Mouse (Mus musculus) regulatory T cell (primary cell): ENCODE data around the gene Gm1673.
"Not testable (repeated sequence)": the region's sequence is repeated elsewhere in the genome, so short reads cannot be mapped to it uniquely, and the experiment has no call there.

Experiments used
- in situ Hi-C: fragments of 300-600 bp; cut with MboI, MseI; formaldehyde crosslinking; loops from one replicate; pipeline ENCODE4 v1.15.1; 2025; ENCODE audit warnings: high pct_unique_total_duplicates

Gene Gm1673

DNA sequence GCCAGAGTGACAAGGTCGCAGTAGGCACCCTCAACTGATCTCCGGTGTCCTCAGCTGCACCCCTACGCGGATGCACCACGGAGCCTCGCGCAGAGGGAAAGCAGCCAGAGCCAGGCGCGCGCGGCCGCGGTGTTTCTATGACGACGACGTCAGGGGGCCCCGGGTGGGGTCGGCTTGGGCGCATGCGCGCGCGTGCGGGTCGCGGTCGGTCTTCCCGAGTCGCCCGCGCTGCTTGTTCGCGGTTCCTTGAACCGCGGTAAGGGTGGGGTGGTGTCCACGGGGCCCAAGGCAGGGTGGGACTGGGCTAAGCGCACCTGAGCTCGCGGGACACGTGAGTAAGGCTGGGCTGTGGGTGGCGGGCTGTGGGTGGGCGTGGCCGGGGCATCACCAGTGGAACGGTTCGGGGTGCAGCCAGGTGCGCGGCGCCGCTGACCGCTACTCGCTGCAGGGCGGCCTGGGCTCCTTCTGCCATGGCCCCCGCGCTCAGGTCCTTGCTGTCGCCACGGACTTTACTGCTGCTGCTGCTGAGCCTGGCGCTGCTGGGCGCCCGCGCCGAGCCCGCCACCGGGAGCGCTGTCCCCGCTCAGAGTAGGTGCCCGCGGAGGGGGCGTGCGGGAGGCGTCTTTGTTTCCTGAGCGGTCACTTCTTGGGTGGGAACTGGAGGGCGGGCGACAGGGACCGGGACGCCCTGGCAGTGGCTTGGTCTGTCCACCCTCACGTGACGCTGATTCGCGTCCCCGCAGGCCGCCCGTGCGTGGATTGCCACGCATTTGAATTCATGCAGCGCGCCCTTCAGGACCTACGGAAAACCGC, at the start of gene Gm1673:
Gene Gm1673 (plus strand): TSS at position 125 of the 813 bp plus-strand sequence.
- in situ Hi-C loops: no loop called here

DNA sequence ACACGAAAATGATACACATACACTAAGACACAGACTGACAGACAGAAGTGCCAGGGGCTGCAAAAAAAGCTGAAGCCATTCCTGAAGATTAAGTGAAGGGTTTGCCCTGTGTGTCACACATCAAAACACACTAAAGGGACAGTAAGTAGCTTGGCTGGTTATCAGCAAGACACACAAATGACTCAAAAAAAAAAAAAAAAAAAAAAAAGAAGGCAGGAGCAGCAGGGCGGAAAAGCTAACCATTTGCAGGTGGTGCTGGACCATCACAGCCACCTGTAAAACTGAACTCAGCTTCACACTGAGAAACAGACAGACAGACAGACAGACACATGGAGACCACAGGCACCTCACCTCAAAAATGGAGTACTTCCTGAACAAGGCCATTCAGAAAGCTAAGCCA, 49.2 kb upstream of the Gm1673 start:
- in situ Hi-C loops: no loop called here

DNA sequence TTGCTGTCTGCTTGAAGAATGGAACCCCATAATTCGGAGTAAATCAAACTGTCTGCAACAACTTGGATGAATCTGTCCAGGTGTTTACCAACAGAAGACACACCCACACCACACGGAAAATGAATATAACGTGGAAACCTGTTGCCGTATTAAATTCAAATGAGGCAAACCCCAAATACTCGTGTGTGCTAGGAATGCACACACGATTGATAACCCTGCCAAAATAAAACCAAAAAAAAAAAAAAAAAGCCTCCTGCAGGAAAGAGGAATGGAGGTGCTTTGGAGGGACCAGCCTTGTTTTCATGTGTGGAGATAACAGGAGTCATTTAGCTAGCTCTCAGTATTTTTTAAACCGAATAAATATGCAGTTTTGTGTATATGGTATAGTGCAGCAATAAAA, 48.4 kb upstream of the Gm1673 start:
- in situ Hi-C loops: no loop called here

DNA sequence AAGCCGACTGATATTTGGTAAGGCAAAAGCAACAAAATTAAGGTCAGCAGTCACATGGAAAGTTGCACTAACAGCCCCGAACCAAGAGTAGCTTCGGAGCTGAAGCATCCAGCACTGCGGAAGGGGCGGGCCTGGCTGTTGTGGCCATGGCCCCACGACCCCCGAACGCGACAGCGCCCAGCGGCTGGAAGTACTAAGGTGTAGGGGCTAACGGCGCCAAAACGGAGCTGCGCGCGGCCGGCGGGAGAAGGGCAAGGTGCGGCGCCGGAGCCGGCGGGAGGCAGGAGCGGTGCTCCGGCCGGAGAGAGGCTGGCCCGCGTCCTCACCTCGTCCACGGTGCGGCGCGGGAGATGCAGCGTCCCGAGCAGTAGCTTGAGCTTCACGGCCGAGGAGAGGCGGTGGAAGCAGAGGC, 47.5 kb upstream of the Gm1673 start:
- in situ Hi-C loops: no loop called here

DNA sequence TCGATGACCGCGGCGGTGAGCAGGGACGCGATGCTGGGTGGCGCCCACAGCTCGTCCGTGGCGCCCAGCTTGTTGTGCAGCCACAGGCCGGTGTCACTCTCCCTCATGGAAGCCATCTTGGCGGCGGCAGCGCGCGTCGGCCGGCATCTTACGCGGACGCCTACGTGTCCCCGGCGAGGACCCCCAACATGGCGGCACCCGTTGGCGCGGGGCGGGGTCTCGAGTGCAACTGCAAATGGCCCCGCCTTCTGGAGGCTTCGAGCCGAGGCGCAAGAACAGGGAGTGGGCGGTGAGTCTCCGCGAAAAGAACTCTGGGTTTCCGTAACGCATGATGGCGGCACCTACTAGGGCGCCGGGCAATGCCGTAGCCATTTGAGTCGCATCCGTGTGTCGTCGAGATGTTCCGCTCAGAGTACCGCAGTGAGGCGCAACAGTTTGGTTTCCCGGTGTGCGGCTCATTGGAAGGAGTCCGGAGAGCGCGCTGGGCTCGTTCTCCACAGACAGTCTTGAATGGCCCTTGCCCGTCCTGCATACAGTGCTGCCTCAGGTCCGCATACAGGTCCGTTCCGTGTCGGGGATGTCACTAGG, 47.0 kb upstream of the Gm1673 start, which contains the start of gene Nelfa:
Gene Nelfa (minus strand): TSS at position 294 of the 588 bp plus-strand sequence.
- in situ Hi-C loops: no loop called here

DNA sequence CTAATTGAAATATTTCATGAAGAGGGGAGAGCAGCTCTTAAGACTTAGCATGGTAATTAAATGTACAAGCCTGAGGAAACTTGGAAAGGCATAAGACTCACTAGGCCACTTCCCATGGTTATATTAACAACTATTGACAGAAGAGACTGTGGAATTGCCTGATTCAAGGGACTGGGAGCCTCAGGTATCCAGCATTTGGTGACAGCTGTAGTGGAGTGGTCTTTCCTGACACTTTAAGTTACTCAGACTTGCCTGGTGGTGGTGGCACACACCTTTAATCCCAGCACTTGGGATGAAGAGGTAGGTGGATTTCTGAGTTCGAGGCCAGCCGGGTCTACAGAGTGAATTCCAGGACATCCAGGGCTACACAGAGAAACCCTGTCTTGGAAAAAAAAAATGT, 46.0 kb upstream of the Gm1673 start:
- in situ Hi-C loops: no loop called here

DNA sequence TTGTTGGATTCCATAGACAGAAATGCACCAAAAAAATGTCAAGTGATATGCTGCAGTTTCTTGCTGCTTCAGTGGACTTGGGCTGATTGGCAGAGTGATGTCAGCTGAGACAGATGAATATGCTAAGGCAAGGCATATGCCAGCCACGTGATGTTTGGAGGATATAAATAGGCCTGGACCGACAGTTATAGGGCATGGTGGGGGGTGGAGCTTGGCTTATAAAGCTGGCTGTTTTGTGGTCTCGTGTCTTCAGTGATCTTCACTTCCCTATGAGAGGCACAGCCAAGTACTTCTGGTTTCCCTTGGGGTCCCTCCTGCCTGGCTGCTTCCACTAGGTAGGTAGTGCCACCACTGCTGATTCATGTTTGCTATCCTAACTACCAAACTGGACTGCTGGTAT, 44.8 kb upstream of the Gm1673 start:
- in situ Hi-C loops: no loop called here

DNA sequence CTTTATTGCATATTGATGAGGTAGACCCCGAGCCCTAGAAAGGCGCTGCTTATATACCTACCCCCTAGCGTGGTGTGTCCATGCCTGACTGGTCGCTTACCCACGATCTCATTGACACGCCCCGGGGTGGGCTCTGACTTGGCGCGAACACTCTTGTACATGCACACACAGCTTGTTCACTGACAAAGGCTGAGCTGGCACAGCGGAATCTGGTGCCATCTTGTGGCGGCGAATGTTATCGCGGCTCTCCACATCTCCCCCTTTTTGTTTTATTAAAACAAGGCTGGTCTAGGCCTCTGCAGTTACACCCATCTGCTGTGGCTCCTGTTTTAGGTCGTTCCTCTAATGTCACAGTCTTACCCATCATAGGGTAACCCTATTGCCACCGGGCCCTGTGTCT, 36.2 kb upstream of the Gm1673 start:
- in situ Hi-C loops: not testable (repeated sequence)

DNA sequence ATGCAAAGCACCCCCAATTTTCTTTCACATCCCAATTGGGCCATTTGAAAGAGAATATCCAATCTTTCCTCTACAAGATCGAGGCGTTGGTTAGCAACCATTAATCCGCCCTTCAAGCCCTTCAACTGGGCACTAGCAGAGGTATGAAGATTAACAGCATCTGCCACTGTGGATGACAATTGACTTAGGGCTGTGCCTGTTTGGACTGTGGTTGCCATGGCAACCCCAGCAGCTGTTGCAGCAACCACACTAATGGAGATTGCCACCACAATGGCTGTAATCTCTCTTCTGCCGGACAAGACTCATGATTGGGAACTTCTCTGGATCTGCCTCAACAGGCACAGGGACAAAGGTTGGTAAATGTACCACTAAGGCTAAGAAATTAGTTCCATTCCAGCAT, 34.9 kb upstream of the Gm1673 start:
- in situ Hi-C loops: no loop called here

DNA sequence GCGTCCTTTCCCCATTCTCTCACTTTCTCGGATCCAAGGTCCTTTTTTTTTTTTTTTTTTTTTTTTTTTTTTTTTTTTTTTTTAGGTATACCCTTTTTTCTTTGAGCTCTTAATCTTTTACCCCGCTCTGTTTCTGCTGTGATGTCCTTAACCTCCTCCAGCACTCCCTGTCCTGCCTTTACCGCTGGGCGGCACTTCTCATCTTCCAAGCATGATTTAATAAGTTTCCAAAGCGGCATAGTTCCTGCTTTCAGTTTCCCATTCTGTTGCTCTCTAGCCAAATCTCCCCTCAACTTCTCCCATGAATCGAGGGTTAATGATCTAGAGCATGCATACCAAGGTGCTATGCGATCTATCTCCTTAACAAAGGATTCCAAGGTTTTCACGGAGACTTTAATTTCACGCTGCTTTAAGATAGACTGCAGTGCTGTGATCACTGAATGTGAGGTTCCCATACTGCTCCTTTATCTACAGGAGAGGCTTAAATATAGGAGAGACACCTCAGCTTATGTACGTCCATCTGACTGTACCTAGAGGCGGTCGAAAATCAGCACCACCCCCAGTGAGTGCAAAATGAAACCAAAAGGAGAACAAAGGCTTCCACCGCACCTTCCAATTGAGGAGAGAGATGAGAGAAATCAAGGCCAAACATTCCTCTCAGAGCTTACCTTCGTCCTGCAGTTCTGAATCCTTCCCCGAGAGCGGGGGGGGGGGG, 29.6 kb upstream of the Gm1673 start:
- in situ Hi-C loops: no loop called here

DNA sequence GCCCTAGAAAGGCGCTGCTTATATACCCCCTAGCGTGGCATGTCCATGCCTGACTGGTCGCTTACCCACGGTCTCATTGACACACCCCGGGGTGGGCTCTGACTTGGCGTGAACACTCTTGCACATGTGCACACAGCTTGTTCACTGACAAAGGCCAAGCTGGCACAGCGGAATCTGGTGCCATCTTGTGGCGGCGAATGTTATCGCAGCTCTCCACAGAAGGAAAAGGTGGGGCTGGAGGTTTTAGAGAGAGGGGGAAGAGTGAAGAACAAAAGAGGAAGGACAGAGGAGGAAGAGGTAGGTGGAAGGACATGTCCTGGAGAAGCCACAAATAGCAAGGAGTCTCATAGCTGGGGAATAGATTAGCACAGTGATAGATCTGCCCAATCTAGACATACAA, 28.9 kb upstream of the Gm1673 start:
- in situ Hi-C loops: no loop called here

DNA sequence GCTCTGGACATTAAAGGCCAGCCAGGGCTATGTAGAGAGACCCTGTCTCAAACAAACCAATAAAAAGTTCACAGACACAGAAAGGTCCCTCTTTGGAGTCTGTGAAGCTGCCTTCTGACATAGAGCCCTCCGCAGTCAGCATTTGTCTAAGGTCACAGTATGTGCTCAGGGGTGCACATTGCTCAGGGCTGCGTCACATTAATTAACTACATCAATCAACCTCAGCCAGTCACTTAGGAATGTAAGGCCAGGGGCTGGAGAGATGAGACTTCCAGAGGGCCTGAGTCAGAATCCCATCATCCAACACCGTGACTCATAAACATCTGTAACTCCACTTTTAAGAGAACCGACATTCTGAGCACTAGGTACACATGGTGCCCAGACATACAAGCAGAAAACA, 27.4 kb upstream of the Gm1673 start:
- in situ Hi-C loops: no loop called here

DNA sequence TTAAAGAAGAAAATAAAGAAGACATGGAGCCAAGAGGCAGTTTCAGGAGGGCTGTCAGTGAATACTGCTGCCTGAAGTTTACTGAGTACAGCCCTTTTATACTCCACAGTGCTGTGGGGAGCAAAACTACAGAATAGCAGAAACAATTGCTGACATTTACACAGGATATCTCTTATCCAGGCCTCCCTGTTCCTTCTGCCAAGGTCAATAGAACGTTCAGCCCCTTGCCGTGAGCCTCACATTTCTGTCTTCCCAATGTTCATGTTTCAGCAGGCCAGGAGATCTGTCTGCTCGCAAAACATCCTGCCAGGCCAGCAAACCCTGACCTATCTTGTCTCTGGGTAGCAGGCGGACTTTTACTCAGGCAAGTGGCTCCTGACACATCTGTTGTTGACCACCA, 23.9 kb upstream of the Gm1673 start:
- in situ Hi-C loops: no loop called here

DNA sequence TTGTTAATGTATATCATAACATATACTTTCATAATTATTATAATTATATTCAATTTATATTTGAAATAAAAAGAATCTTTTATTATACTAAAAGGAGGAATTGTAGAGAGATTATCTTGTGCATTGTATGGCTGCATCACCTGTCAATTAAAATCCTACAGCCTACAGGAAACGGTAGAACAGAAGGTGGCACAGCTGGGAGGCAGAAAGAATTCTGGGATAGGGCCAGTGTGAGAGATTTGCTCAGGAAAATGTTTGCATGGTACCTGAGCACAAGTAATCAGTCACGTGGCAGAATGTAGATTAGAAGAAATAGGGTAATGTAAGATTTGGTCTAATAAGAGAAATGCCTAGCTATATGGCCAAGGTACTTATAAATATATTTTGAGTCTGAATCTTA, 8.5 kb upstream of the Gm1673 start:
- in situ Hi-C loops: no loop called here

DNA sequence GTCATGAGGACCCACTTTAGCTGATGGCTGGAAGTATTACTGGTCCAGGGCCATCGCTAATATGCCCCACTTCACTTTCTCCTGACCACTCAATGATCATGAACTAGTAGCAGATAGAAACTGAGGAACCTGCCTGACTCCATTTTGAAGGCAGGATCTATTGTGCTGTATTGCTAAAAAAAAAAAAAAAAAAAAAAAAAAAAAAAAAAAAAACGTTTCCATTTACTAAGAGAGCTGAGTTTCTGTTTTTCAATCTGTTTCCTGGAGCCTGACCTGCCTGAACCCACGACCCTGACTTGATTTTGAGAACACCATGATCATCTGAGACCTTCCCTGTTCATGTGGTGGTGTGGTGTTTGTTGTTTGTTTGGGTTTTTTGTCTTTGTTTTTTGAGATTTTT, 7.0 kb upstream of the Gm1673 start:
- in situ Hi-C loops: no loop called here

DNA sequence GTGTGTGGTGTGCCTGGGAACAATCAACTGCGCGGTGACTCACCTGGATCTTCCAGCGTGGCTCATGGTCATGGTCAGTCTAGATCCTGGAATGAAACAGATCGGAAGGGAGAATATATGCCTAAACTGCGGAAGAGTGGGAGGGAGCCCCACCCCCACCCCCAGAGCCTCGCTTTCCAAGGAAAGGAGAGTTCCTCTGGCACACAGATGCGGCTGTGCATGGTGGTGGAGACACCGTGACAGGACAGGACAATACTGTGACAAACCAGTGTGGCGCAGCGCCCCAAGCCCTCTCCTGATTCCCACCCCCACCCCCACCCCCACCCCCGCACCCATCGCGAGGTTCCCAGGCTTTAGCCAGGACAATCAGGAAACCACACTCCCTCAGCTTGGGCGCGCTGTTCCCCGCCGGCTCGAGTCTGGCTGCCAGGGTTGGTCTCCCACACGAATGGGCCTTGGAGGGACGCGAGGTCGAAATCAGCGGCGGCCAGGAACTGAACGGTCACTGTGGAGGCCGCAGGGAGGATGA, 438 bp upstream of the Gm1673 start:
- in situ Hi-C loops: no loop called here

DNA sequence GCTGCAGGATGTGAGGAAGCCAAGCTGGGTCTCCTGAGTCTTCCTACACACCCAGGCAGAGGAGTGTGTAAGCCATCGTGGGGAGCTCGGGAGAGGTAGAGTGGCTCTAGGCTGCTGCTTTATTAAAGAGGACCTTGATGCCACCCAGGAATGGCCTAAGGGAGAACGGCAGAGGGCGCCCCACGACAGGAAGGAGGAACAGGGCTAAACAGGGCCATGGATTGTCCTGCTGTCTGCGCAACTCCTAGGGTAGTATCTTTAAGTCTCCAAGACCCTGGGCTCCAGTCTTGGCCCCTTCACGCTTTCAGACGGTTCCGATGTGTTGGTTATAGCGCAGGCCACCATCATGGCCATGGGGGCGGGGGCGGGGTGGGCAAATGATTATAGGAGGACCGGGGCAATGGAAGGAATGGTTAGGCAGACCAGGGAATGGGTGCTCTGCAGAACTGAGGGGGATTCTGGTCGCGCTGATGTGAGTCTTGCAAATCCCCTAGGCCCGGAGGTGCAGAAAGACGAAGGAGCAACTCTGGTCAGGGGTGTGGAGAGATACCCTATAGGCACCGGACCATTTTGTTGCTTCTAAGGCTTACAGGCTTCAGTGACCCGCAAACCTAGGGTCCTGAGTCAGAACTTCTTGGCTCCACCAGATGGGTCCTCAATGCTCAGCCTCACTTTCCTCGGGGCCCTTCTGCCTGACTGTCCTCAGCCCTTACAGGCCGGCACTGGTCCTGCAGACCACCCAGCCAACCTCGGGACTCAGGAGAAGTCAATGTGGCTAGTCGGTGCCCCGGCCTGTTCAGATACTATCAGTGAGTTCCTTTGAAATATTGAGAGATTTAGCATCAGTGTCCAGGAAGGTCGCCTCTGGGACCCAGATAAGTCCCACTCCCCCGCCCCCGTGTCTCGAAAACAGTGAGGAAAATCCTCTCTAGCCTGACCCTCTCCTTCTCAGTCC, 11.7 kb downstream of the Gm1673 start:
- in situ Hi-C loops: no loop called here

DNA sequence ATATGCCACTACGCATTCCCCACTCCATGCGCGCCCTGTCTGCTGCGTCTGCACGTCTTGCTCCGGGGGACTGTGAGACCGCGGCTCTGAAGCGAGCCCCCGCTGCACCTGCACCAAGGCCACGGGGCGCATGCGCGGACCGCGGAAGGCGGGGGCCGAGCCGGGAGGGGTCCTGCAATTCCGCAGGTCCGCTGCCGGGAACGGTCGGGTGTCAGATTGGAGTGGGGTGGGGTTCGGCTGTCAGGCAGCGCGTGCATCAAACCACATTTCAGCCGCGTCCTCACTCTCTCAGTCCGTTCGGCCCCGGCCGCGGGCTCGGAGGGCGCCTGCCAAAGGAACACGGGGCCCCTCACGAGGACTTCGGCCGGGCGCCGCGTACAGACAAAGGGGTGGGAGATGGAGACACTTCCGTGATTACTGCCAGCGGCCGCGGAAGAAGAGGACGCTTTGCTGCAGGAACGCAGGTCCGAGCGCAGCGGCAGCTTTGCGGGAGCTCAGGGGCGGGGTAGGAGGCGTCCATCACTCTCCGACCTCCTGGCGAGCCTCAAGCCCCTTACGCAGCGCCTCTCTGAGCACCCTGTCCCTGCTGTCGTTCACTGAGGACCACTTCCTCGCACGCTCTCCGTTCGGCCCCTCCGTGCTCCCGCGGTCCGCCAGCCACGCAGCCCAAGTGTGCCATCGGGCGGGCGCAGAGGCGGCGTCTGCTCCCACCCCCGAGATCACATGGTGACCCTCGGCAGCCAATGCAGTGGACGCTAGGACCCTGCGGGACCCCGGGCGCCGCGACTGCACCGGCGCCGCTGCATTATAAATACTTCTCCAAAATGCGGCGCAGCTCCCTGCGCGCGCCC, 12.8 kb downstream of the Gm1673 start, which contains the start of gene Nat8l:
Gene Nat8l (plus strand): TSS at position 142 of the 851 bp plus-strand sequence.
- in situ Hi-C loops: no loop called here

DNA sequence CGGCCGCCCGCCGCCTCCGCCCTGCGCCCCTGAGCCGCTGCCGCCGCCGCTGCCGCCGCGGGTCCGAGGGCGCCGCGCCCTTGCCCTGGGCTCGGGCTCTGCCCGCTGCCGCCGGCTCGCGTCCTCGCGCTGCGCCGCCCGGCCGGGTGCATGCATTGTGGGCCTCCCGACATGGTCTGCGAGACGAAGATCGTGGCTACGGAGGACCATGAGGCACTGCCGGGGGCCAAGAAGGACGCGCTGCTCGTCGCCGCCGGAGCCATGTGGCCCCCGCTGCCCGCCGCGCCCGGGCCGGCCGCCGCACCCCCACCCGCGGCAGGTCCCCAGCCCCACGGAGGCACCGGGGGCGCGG, 13.4 kb downstream of the Gm1673 start:
- in situ Hi-C loops: no loop called here

DNA sequence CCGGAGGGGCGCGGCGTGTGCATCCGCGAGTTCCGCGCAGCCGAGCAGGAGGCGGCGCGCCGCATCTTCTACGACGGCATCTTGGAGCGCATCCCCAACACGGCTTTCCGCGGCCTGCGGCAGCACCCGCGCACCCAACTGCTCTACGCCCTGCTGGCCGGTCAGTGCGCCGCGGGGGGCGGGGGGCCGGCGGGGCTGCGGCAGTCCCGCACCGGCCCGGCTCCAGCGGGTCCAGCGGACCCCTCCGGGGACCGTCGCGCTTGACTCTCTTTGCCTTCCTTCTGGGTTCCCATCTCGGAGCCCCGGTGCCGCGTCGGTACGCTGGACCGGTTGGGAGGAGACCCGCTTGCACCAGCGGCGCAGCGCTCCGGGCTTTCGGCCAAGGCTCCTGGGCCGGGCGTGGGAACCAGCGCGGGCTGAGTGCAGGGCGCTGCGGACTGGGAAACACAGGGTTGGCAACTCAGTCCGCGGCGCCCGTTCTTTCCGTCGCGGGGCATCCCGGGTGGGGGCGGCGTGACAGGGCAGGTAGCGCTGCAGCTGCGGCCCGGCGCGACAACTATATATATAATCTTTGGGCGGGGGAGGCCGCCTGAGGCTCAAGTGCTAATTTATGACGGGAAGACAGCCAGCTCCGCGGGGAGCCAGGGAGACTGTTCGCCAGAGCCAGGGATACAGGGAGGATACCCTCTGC, 14.0 kb downstream of the Gm1673 start:
- in situ Hi-C loops: no loop called here
